Mouse (Mus musculus): ENCODE results near the gene Gm6890. TPM values are rescaled to one million over a fixed set of nuclear protein-coding genes. Genes with fewer than 3 reads are reported as not detected.
"Not testable (repeated sequence)": the region's sequence is repeated elsewhere in the genome, so short reads cannot be mapped to it uniquely, and the experiment has no call there.

The Gm6890 gene
- not detected in 2 replicates for polyA plus RNA-seq (2012; rRNA removed)

GRCm38 (mm10) chrX:74740627-74741026 is at the start of gene Gm6890:
TSS of gene Gm6890 (plus strand) at chrX:74740927.
- DNase-seq (ENCODE audit: low spot score): not testable (repeated sequence)

GRCm38 (mm10) chrX:74726195-74726594 is 14.5 kb upstream of the Gm6890 start:
- not testable (repeated sequence) for DNase-seq (ENCODE audit: low spot score)

- DNase-seq (ENCODE audit: low spot score): not testable (repeated sequence)
These were observed 30.0 kb downstream of the Gm6890 start for GRCm38 (mm10) chrX:74770715-74771114.

Other genes with a start within 250 kb of the Gm6890 start
- gene Olfr1326-ps1, start 166.0 kb upstream of the Gm6890 start, polyA plus RNA-seq (2012; rRNA removed): not detected in 2 replicates
- not detected in 2 replicates for gene Olfr1325, start 148.2 kb upstream of the Gm6890 start, polyA plus RNA-seq (2012; rRNA removed)
- gene Gm5640, start 95.3 kb upstream of the Gm6890 start, polyA plus RNA-seq (2012; rRNA removed): not detected in 2 replicates
- not detected in 2 replicates for gene Gm5936, start 96.3 kb downstream of the Gm6890 start, polyA plus RNA-seq (2012; rRNA removed)